Mouse (Mus musculus): ENCODE data around the gene 4933414I15Rik. TPM values are rescaled to one million over a fixed set of nuclear protein-coding genes. Genes with fewer than 3 reads are reported as not detected.

Gene 4933414I15Rik
- not detected for polyA plus RNA-seq (2014; fragmentation: Illumina TruSeq; extraction: RNeasy Lipid Tissue Mini Kit (QIAGEN cat#74804); ENCODE audit: low read depth, low replicate concordance)

GRCm38 (mm10) chr11:50943506-50943905 lies at the start of gene 4933414I15Rik:
Gene 4933414I15Rik (minus strand): TSS chr11:50943765.

DNA sequence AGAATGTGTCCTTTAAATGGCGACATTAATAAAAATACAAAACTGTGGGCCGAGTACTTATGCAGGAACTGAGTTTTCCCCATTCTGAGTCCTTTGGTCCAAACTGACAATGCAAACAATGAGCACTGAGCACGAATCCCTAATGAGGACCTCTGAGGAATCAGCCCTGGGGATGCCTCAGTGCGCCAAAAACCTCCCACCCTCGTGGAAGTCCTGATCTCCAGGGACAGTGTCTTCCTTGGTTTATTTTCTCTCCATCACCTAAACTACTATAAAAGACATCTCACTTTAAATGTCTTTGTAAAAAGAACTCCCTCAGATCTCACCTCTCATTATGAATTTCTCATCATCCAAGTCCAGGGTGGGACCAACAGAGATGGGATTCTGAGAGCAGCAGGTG lies 38.1 kb upstream of the 4933414I15Rik start, which contains the start of gene Olfr1377:
TSS of gene Olfr1377 (plus strand) at position 301 of the 400 bp plus-strand sequence.

DNA sequence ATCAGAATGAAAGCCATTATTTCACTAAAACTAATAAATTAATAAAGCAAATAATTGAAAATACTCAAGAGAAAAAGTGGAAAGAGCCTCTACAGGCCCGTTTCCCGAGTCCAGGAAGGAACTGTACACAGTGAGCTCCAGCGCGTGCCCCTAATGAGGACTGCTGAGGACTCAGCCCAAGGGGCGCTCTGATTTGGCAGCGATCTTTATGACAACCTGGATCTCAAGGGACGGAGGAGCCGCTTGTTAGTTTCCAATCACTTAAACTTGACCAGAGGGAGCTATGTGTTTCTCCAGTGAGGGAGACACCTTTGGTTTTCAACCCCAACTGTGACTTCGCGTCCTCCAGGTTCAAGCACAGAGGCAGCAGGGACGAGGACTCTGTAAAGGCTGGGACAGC lies 22.7 kb upstream of the 4933414I15Rik start, which contains the start of gene Olfr1378:
TSS of gene Olfr1378 (plus strand) at position 301 of the 400 bp plus-strand sequence.

DNA sequence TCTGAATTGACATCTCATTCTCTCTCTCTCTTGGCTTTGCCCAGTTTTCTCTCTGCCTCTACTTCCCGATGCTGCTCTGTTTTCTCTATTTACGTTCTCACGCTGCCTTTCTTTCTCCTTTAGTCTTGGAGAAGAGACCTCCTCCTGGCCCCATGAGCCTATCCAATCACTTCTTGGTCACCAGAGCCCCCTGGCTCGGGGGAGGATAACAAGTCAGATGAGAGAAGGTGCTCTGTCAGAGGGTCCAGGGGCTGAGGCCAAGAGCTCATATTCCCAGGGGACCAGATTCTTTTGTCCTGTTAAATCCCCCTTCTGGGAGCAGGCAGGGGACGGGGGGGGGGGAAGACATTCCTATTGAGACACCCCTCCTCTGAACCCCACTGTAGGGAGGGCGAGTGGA lies 10.1 kb upstream of the 4933414I15Rik start, which contains the start of gene Prop1:
TSS of gene Prop1 (minus strand) at position 101 of the 400 bp plus-strand sequence.

DNA sequence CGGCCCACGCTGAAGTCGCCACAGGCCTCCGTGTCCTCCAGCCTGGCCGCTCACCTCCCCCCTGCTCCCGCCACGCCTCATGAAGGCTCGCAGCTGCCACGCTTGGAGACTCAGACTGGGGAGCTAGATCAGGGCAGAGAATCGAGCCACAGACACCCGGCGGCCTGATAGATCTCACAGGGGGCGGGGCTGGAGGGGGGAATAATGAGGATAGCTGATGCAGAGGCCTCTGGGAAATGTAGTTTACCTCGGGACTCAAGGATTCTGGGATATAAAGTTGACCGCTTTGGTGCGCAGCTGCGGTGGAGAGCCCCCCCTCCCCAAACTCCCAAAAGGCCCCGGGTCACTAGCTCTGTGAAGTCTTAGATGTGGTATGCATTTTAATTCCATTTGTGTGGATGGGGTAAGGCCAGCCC lies 12.1 kb downstream of the 4933414I15Rik start, which contains the start of gene Zfp354b:
TSS of gene Zfp354b (minus strand) at position 183 of the 416 bp plus-strand sequence.

GRCm38 (mm10) chr11:50915671-50916320 lies 27.8 kb downstream of the 4933414I15Rik start, which contains the start of gene Zfp2:
Gene Zfp2 (minus strand): TSS chr11:50916165.

Other genes starting within 250 kb of the 4933414I15Rik start
- 7.8 TPM for gene Zfp354c, start 116.0 kb downstream of the 4933414I15Rik start, polyA plus RNA-seq (2014; fragmentation: Illumina TruSeq; extraction: RNeasy Lipid Tissue Mini Kit (QIAGEN cat#74804); ENCODE audit: low read depth, low replicate concordance)
- gene Zfp879, start 102.2 kb downstream of the 4933414I15Rik start, polyA plus RNA-seq (2014; fragmentation: Illumina TruSeq; extraction: RNeasy Lipid Tissue Mini Kit (QIAGEN cat#74804); ENCODE audit: low read depth, low replicate concordance): 1.5 TPM
- not detected for gene Grm6, start 93.1 kb downstream of the 4933414I15Rik start, polyA plus RNA-seq (2014; fragmentation: Illumina TruSeq; extraction: RNeasy Lipid Tissue Mini Kit (QIAGEN cat#74804); ENCODE audit: low read depth, low replicate concordance)
- 4.7 TPM for gene Zfp454, start 56.1 kb downstream of the 4933414I15Rik start, polyA plus RNA-seq (2014; fragmentation: Illumina TruSeq; extraction: RNeasy Lipid Tissue Mini Kit (QIAGEN cat#74804); ENCODE audit: low read depth, low replicate concordance)
- gene Zfp2, start 27.6 kb downstream of the 4933414I15Rik start, polyA plus RNA-seq (2014; fragmentation: Illumina TruSeq; extraction: RNeasy Lipid Tissue Mini Kit (QIAGEN cat#74804); ENCODE audit: low read depth, low replicate concordance): 17.0 TPM
- gene Zfp354b, start 12.1 kb downstream of the 4933414I15Rik start, polyA plus RNA-seq (2014; fragmentation: Illumina TruSeq; extraction: RNeasy Lipid Tissue Mini Kit (QIAGEN cat#74804); ENCODE audit: low read depth, low replicate concordance): 6.5 TPM
- not detected for gene Prop1, start 10.0 kb upstream of the 4933414I15Rik start, polyA plus RNA-seq (2014; fragmentation: Illumina TruSeq; extraction: RNeasy Lipid Tissue Mini Kit (QIAGEN cat#74804); ENCODE audit: low read depth, low replicate concordance)
- gene Olfr1378, start 22.8 kb upstream of the 4933414I15Rik start, polyA plus RNA-seq (2014; fragmentation: Illumina TruSeq; extraction: RNeasy Lipid Tissue Mini Kit (QIAGEN cat#74804); ENCODE audit: low read depth, low replicate concordance): not detected
- not detected for gene Olfr1377, start 38.2 kb upstream of the 4933414I15Rik start, polyA plus RNA-seq (2014; fragmentation: Illumina TruSeq; extraction: RNeasy Lipid Tissue Mini Kit (QIAGEN cat#74804); ENCODE audit: low read depth, low replicate concordance)
- not detected for gene Olfr51, start 59.8 kb upstream of the 4933414I15Rik start, polyA plus RNA-seq (2014; fragmentation: Illumina TruSeq; extraction: RNeasy Lipid Tissue Mini Kit (QIAGEN cat#74804); ENCODE audit: low read depth, low replicate concordance)
- gene Olfr54, start 70.5 kb upstream of the 4933414I15Rik start, polyA plus RNA-seq (2014; fragmentation: Illumina TruSeq; extraction: RNeasy Lipid Tissue Mini Kit (QIAGEN cat#74804); ENCODE audit: low read depth, low replicate concordance): not detected
- not detected for gene Olfr1375, start 104.3 kb upstream of the 4933414I15Rik start, polyA plus RNA-seq (2014; fragmentation: Illumina TruSeq; extraction: RNeasy Lipid Tissue Mini Kit (QIAGEN cat#74804); ENCODE audit: low read depth, low replicate concordance)
- 22.0 TPM for gene Zfp354a, start 115.5 kb upstream of the 4933414I15Rik start, polyA plus RNA-seq (2014; fragmentation: Illumina TruSeq; extraction: RNeasy Lipid Tissue Mini Kit (QIAGEN cat#74804); ENCODE audit: low read depth, low replicate concordance)